ENCODE assay signal across 29 mouse cellular contexts in genomic region chr2:4761906-4762305, GRCm38 (mm10). TPM values are rescaled to one million over a fixed set of nuclear protein-coding genes. Genes with fewer than 3 reads are reported as not detected.
A peak's percentile ranks its signal among the peaks of the same experiment; 100 is the strongest.
DNase-seq lines count a peak whose midpoint lies in the region; ATAC-seq lines count a peak whose summit lies in the region.
"Had no signal": no experiment of that assay in that cellular context is flagged by ENCODE, and none has a peak within 500 bp of the region (broad histone marks: within the 10 kb centered on the region; RNA-seq: fewer than 3 reads in every experiment).

No protein-coding gene starts in this region.

- no peaks in the 10 kb centered on the region for H3K4me1 ChIP-seq in kidney, embryonic 16.5 days (ENCODE audit: insufficient read depth, low read length)
- H3K4me1 ChIP-seq in forebrain, embryonic 11.5 days (replicated peaks; ENCODE audit: control insufficient read depth, insufficient read depth, low read length): no peaks in the 10 kb centered on the region
- H3K4me1 ChIP-seq: embryonic facial prominence, embryonic 10.5 days; embryonic facial prominence, embryonic 13.5 days; heart, embryonic 15.5 days; hindbrain, embryonic 12.5 days; hindbrain, embryonic 15.5 days had no signal

- H3K27ac ChIP-seq in kidney, embryonic 16.5 days (ENCODE audit: low read length): no peak overlapping the region
- no peak overlapping the region for H3K27ac ChIP-seq in forebrain, embryonic 11.5 days (ENCODE audit: low read depth, low read length)
- H3K27ac ChIP-seq: embryonic facial prominence, embryonic 10.5 days; embryonic facial prominence, embryonic 13.5 days; forebrain, embryonic 10.5 days; heart, adult 2 months; heart, embryonic 15.5 days; hindbrain, embryonic 12.5 days; hindbrain, embryonic 15.5 days had no signal

- H3K4me3 ChIP-seq in kidney, embryonic 16.5 days (ENCODE audit: low read length): no peak overlapping the region
- no peak overlapping the region for H3K4me3 ChIP-seq in forebrain, embryonic 11.5 days (ENCODE audit: low read depth, low read length)
- H3K4me3 ChIP-seq: embryonic facial prominence, embryonic 10.5 days; embryonic facial prominence, embryonic 13.5 days; forebrain, embryonic 10.5 days; heart, adult 2 months; heart, embryonic 15.5 days; hindbrain, embryonic 12.5 days; hindbrain, embryonic 15.5 days had no signal

- WGBS in kidney, embryonic 16.5 days: 78% methylated on average over 5 of the region's 5 CpGs
- 89% methylated on average over 5 of the region's 5 CpGs for WGBS in forebrain, embryonic 11.5 days

- no peak overlapping the region for H3K4me2 ChIP-seq in kidney, embryonic 16.5 days (replicated peaks; ENCODE audit: low read depth, low read length)
- H3K4me2 ChIP-seq in forebrain, embryonic 11.5 days (ENCODE audit: low read depth, low read length, severe bottlenecking): no peak overlapping the region
- H3K4me2 ChIP-seq: embryonic facial prominence, embryonic 13.5 days; heart, embryonic 11.5 days; heart, embryonic 15.5 days; hindbrain, embryonic 12.5 days; hindbrain, embryonic 15.5 days had no signal

- H3K36me3 ChIP-seq in kidney, embryonic 16.5 days (ENCODE audit: insufficient read depth, low read length): no peaks in the 10 kb centered on the region
- no peaks in the 10 kb centered on the region for H3K36me3 ChIP-seq in forebrain, embryonic 11.5 days (ENCODE audit: control insufficient read depth, insufficient read depth, low read length)
- H3K36me3 ChIP-seq: embryonic facial prominence, embryonic 10.5 days; embryonic facial prominence, embryonic 13.5 days; forebrain, embryonic 10.5 days; heart, embryonic 15.5 days had no signal

- H3K9ac ChIP-seq in kidney, embryonic 16.5 days (replicated peaks; ENCODE audit: low read length): no peak overlapping the region
- no peak overlapping the region for H3K9ac ChIP-seq in forebrain, embryonic 11.5 days (ENCODE audit: low read length)
- H3K9ac ChIP-seq: embryonic facial prominence, embryonic 13.5 days; forebrain, postnatal 0 days; heart, embryonic 15.5 days; hindbrain, embryonic 12.5 days; hindbrain, embryonic 15.5 days had no signal

- peak; percentile 66 for DNase-seq in kidney, adult 11 months
- DNase-seq in kidney, adult 8-10 months: peak; percentile 70 to 78
- peak; percentile 84 for DNase-seq in kidney, adult 9 months
- peak; percentile 84 to 85 for DNase-seq in kidney, postnatal 25 days
- no peak for DNase-seq in forebrain, embryonic 11.5 days (ENCODE audit: low spot score)
- DNase-seq in cerebellum, adult 11-12 months: no peak
- DNase-seq: adrenal gland, adult 2 months; adrenal gland, postnatal 14 days; cerebellum, adult 11 months; cerebellum, adult 8-10 months; cerebellum, postnatal 10 days; cerebellum, postnatal 36 days; embryo, embryonic 11 days; forebrain, postnatal 0 days; gastrocnemius, postnatal 25 days; heart, adult 2 months; heart, postnatal 10 days had no signal

- no peaks in the 10 kb centered on the region for H3K27me3 ChIP-seq in kidney, embryonic 16.5 days (ENCODE audit: insufficient read depth, low read length)
- H3K27me3 ChIP-seq in forebrain, embryonic 11.5 days (ENCODE audit: control insufficient read depth, insufficient read depth, low read length): no peaks in the 10 kb centered on the region
- H3K27me3 ChIP-seq: embryonic facial prominence, embryonic 13.5 days; heart, embryonic 15.5 days; hindbrain, embryonic 12.5 days; hindbrain, embryonic 15.5 days had no signal

- H3K9me3 ChIP-seq in kidney, embryonic 16.5 days (ENCODE audit: low read length): no peaks in the 10 kb centered on the region
- no peaks in the 10 kb centered on the region for H3K9me3 ChIP-seq in forebrain, embryonic 11.5 days (ENCODE audit: control insufficient read depth, low read length)
- H3K9me3 ChIP-seq: embryonic facial prominence, embryonic 10.5 days; embryonic facial prominence, embryonic 13.5 days; forebrain, embryonic 10.5 days; heart, embryonic 15.5 days; hindbrain, embryonic 12.5 days; hindbrain, embryonic 15.5 days had no signal

- ATAC-seq in kidney, embryonic 16.5 days (ENCODE audit: low FRiP score, low TSS enrichment): no peak
- no peak for ATAC-seq in frontal cortex, adult (ENCODE audit: low TSS enrichment)
- no peak for ATAC-seq in forebrain, embryonic 11.5 days (replicated peaks; ENCODE audit: low FRiP score)
- ATAC-seq: CD4-positive, CD25-positive, alpha-beta regulatory T cell, adult 4 months; forebrain, embryonic 14.5 days; forebrain, postnatal 0 days had no signal

RNA-seq across cellular contexts. Expression of gene Bend7, which starts 44.3 kb away (rescaled TPM):
- polyA plus RNA-seq in kidney, embryonic 16.5 days (2015; fragmentation: Nextera tagmentation; extraction: Ambion mirVana): 6.2 and 6.4 TPM in 2 replicates
- 2.4 and 3.4 TPM in 2 replicates for polyA plus RNA-seq in forebrain, embryonic 11.5 days (2014; fragmentation: Nextera tagmentation; extraction: Ambion mirVana)
- polyA plus RNA-seq: C2C12; CD4-positive, CD25-positive, alpha-beta regulatory T cell, adult 4 months had no signal

Comparison
In these comparisons a context has a peak if more than half of its experiments do, and no peak if none do; other contexts are left out.
1. DNase-seq: peak in kidney, adult 11 months (single experiment), kidney, adult 8-10 months (2 of 2), kidney, adult 9 months (single experiment) and kidney, postnatal 25 days (2 of 2); none in forebrain, embryonic 11.5 days (single experiment) and cerebellum, adult 11-12 months (single experiment).